Mouse (Mus musculus) intestine, embryonic 16.5 days (tissue): ENCODE measurements around the gene Rinl. TPM values are rescaled to one million over a fixed set of nuclear protein-coding genes. Genes with fewer than 3 reads are reported as not detected.

ENCODE experiments used
- ATAC-seq: fragments of 200-750 bp; cut with Nextera tagmentation; 2 replicates; pipeline ENCODE4 v1.8.0; 2017; ENCODE audit warnings: moderate TSS enrichment, moderate library complexity
- H3K27ac ChIP-seq: fragments of 300-500 bp; sonication (generic); 2 replicates; pipeline ENCODE4 v1.5.1; 2014; ENCODE audit warnings: mild to moderate bottlenecking, low read length
- H3K27me3 ChIP-seq: fragments of 300-500 bp; sonication (generic); replicated peaks from 2 replicates; pipeline ENCODE4 v1.6.1; 2014; ENCODE audit warnings: low read length, control low read depth, mixed read lengths; ENCODE audit not compliant: control insufficient read depth, insufficient read depth
- H3K36me3 ChIP-seq: fragments of 300-500 bp; sonication (generic); 2 replicates; pipeline ENCODE4 v1.6.1; 2014; ENCODE audit warnings: low read length, control low read depth; ENCODE audit not compliant: control insufficient read depth, insufficient read depth
- H3K4me1 ChIP-seq: fragments of 300-500 bp; sonication (generic); 2 replicates; pipeline ENCODE4 v1.6.1; 2014; ENCODE audit warnings: low read length, control low read depth, mixed read lengths; ENCODE audit not compliant: control insufficient read depth, insufficient read depth
- H3K4me2 ChIP-seq: fragments of 300-500 bp; sonication (generic); 2 replicates; pipeline ENCODE4 v1.6.1; 2014; ENCODE audit warnings: low read depth, low read length, control low read depth
- H3K4me3 ChIP-seq: fragments of 300-500 bp; sonication (generic); 2 replicates; pipeline ENCODE4 v1.5.1; 2014; ENCODE audit warnings: mild to moderate bottlenecking, low read length
- H3K9ac ChIP-seq: fragments of 300-500 bp; sonication (generic); 2 replicates; pipeline ENCODE4 v1.6.1; 2014; ENCODE audit warnings: low read depth, low read length
- H3K9me3 ChIP-seq: fragments of 300-500 bp; sonication (generic); 2 replicates; pipeline ENCODE4 v1.6.1; 2016; ENCODE audit warnings: low read length, control low read depth; ENCODE audit not compliant: control insufficient read depth
- WGBS: fragments of 180-500 bp; shearing (Covaris S2); extraction: QIAGEN DNeasy Blood & Tissue Kit; methylation state at CpG from one replicate; pipeline ENCODE4 v1.1.7; 2014; 5-methylcytosine and 5-hydroxymethylcytosine counted together
- polyA plus RNA-seq: library from polyadenylated mRNA; unstranded; fragments of >200 nt; fragmentation: Nextera tagmentation; extraction: Ambion mirVana; gene quantifications from 2 replicates; pipeline ENCODE4 v1.2.1, GENCODE M21; 2015

Gene Rinl
- polyA plus RNA-seq, 1 experiment from 2014 or later = 5.9 TPM

- no peaks in the 10 kb centered on the region for H3K9me3 ChIP-seq
- peak overlapping the region; percentile 97 for H3K27ac ChIP-seq
- ATAC-seq = peak; percentile 21; the same call in 1 of the 2 replicates
- H3K4me1 ChIP-seq = peaks cover 42% of the 10 kb centered on the region
- peak overlapping the region; percentile 78 for H3K4me2 ChIP-seq
- H3K4me3 ChIP-seq = peak overlapping the region; percentile 73
- no peaks in the 10 kb centered on the region for H3K27me3 ChIP-seq
- H3K36me3 ChIP-seq = peaks cover 32% of the 10 kb centered on the region
- peak overlapping the region; percentile 92 for H3K9ac ChIP-seq
- WGBS = under 1% methylated on average over 40 of the region's 40 CpGs
Measured at GRCm38 (mm10) chr7:28811228-28811627, 22.5 kb downstream of the Rinl start.

- Histone ChIP-seq H3K4me1 (peaks cover 46% of the 10 kb centered on the region), H3K9ac (peak overlapping the region; percentile 92), H3K4me2 (peak overlapping the region; percentile 78), H3K27me3 (no peaks in the 10 kb centered on the region), H3K4me3 (peak overlapping the region; percentile 73), H3K27ac (peak overlapping the region; percentile 97), H3K9me3 (no peaks in the 10 kb centered on the region), H3K36me3 (peaks cover 35% of the 10 kb centered on the region)
- 6% methylated on average over 7 of the region's 7 CpGs for WGBS
- ATAC-seq = no peak
Measured at GRCm38 (mm10) chr7:28811640-28812275, 23.0 kb downstream of the Rinl start.

- Histone ChIP-seq H3K27me3 (no peaks in the 10 kb centered on the region), H3K27ac (peak overlapping the region; percentile 97), H3K9ac (peak overlapping the region; percentile 92), H3K4me3 (peak overlapping the region; percentile 73), H3K4me2 (peak overlapping the region; percentile 78), H3K9me3 (no peaks in the 10 kb centered on the region), H3K4me1 (peaks cover 53% of the 10 kb centered on the region), H3K36me3 (peaks cover 42% of the 10 kb centered on the region)
- no peak for ATAC-seq
- WGBS = 46% methylated on average over 4 of the region's 4 CpGs
Measured at GRCm38 (mm10) chr7:28812436-28812835, 23.7 kb downstream of the Rinl start.

- H3K4me2 ChIP-seq = peak overlapping the region; percentile 78
- H3K9ac ChIP-seq = peak overlapping the region; percentile 92
- no peak for ATAC-seq
- H3K27me3 ChIP-seq = no peaks in the 10 kb centered on the region
- WGBS = 64% methylated on average over 5 of the region's 5 CpGs
- H3K4me3 ChIP-seq = peak overlapping the region; percentile 73
- peaks cover 50% of the 10 kb centered on the region for H3K4me1 ChIP-seq
- H3K9me3 ChIP-seq = no peaks in the 10 kb centered on the region
- H3K36me3 ChIP-seq = peaks cover 44% of the 10 kb centered on the region
- peak overlapping the region; percentile 97; the same call in 1 of the 2 replicates for H3K27ac ChIP-seq
Measured at GRCm38 (mm10) chr7:28812949-28813348, 24.2 kb downstream of the Rinl start.

- Histone ChIP-seq H3K27ac (no peak overlapping the region), H3K4me2 (no peak overlapping the region), H3K4me3 (no peak overlapping the region), H3K9me3 (no peaks in the 10 kb centered on the region), H3K4me1 (peaks cover 60% of the 10 kb centered on the region), H3K36me3 (peaks cover 56% of the 10 kb centered on the region), H3K9ac (no peak overlapping the region), H3K27me3 (no peaks in the 10 kb centered on the region)
- WGBS = 79% methylated on average over 5 of the region's 5 CpGs
- no peak for ATAC-seq
Measured at GRCm38 (mm10) chr7:28814306-28815034, 25.7 kb downstream of the Rinl start.

- H3K9me3 ChIP-seq = no peaks in the 10 kb centered on the region
- peaks cover 58% of the 10 kb centered on the region for H3K36me3 ChIP-seq
- 0 out of 2 replicates have a peak overlapping the region, but pooled peaks have one; percentile 26 for H3K9ac ChIP-seq
- H3K4me2 ChIP-seq = no peak overlapping the region
- no peak overlapping the region for H3K27ac ChIP-seq
- H3K27me3 ChIP-seq = no peaks in the 10 kb centered on the region
- peaks cover 65% of the 10 kb centered on the region for H3K4me1 ChIP-seq
- ATAC-seq = no peak
- WGBS = 87% methylated on average over 9 of the region's 9 CpGs
- H3K4me3 ChIP-seq = no peak overlapping the region
Measured at GRCm38 (mm10) chr7:28815230-28815629, 26.5 kb downstream of the Rinl start.

GRCm38 (mm10) chr7:28816201-28816600 is 27.4 kb downstream of the Rinl start:
- Histone ChIP-seq H3K27me3 (no peaks in the 10 kb centered on the region), H3K9me3 (no peaks in the 10 kb centered on the region), H3K36me3 (peaks cover 66% of the 10 kb centered on the region), H3K4me2 (no peak overlapping the region), H3K4me3 (no peak overlapping the region), H3K9ac (no peak overlapping the region), H3K4me1 (peaks cover 74% of the 10 kb centered on the region), H3K27ac (no peak overlapping the region)
- WGBS = 82% methylated on average over 9 of the region's 9 CpGs
- ATAC-seq = no peak

GRCm38 (mm10) chr7:28816920-28817319 is 28.2 kb downstream of the Rinl start:
- Histone ChIP-seq H3K4me3 (no peak overlapping the region), H3K9me3 (no peaks in the 10 kb centered on the region), H3K9ac (0 out of 2 replicates have a peak overlapping the region, but pooled peaks have one; percentile 16), H3K27ac (peak overlapping the region; percentile 24; the same call in 1 of the 2 replicates), H3K4me1 (peaks cover 76% of the 10 kb centered on the region), H3K4me2 (peak overlapping the region; percentile 3; the same call in 1 of the 2 replicates), H3K27me3 (no peaks in the 10 kb centered on the region), H3K36me3 (peaks cover 70% of the 10 kb centered on the region)
- WGBS = 92% methylated on average over 10 of the region's 10 CpGs
- ATAC-seq = no peak

- Histone ChIP-seq H3K9me3 (no peaks in the 10 kb centered on the region), H3K4me1 (peaks cover 79% of the 10 kb centered on the region), H3K27me3 (no peaks in the 10 kb centered on the region), H3K27ac (no peak overlapping the region), H3K36me3 (peaks cover 75% of the 10 kb centered on the region), H3K4me2 (no peak overlapping the region), H3K4me3 (no peak overlapping the region), H3K9ac (no peak overlapping the region)
- no peak for ATAC-seq
- 62% methylated on average over 6 of the region's 6 CpGs for WGBS
Measured at GRCm38 (mm10) chr7:28817524-28817923, 28.8 kb downstream of the Rinl start.
